Mouse (Mus musculus) layer of hippocampus, postnatal 25 days (tissue): ENCODE measurements around the gene Sec61b. TPM values are rescaled to one million over a fixed set of nuclear protein-coding genes. Genes with fewer than 3 reads are reported as not detected.

Experiments used
- DNase-seq, 2 experiments: peaks; one replicate each; pipeline ENCODE4 v3.0.0; 2022; ENCODE audit warnings: mixed read lengths in 2 of 2, low spot score in 1 of 2; ENCODE audit errors: extremely low spot score in 1 of 2
- total RNA-seq, 2 experiments: library from RNA; stranded (reverse); gene quantifications; 2 replicates each; pipeline ENCODE4 v1.2.3; 2021

Gene Sec61b
- 10 to 100 TPM; 48.0 to 56.8 TPM for total RNA-seq

GRCm38 (mm10) chr4:47473968-47474729 is at the start of gene Sec61b, which contains the start of gene Alg2:
TSS of gene Sec61b (plus strand) at chr4:47474658.
TSS of gene Alg2 (minus strand) at chr4:47474333.
- DNase-seq, result peak; percentile 89

DNA sequence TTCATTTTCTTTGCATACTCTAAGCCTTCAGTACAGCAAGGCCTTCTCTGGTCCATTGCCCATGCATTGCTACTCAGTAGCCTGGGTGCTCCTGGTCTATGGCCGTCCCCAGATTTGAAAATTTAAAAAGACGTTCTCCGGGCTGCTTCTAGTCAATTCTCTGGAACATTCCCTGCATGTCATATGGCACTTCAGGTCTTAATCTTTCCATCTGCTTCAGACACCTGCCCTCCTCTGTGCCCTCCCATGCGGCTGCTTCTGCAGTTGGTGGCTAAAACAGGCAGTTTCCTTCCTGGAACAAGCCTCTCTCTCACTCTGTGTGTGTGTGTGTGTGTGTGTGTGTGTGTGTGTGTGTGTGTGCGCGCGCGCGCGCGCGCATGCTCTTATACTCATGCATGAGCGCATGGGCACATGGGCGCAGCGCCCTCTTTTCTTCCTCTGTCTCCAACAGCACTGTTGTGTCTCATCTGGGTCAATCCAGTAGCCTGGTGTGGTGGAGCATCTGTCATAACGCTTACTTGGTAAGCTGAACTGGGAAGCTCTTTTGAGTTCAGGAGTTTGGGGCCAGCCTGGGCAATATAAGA is 49.1 kb upstream of the Sec61b start:
- DNase-seq, result no peak

GRCm38 (mm10) chr4:47427606-47428005 is 46.9 kb upstream of the Sec61b start:
- no peak for DNase-seq

GRCm38 (mm10) chr4:47430557-47430956 is 43.9 kb upstream of the Sec61b start:
- DNase-seq, result no peak

- DNase-seq, result no peak
Observed at GRCm38 (mm10) chr4:47431081-47431480, 43.4 kb upstream of the Sec61b start.

- no peak for DNase-seq
Observed at GRCm38 (mm10) chr4:47432766-47433165, 41.7 kb upstream of the Sec61b start.

DNA sequence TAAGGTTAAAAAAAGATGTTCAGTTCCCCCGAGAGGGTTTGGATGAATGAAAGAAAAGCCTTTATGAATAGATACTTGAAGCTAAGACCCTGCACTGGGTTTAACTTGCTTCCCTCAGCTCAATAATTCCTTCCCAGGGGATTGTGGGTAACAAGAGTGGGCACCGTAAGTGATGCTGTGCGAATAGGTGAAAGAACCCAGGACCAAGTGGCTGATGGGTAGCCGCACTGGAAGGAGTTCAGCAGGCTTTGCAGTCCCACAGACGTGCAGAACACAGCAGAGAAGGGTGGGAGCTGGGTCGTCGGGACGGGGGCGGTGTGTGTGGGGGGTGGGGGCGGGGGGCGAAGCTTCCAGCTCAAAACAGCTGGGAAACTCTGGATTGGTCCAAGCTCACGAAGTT is 39.3 kb upstream of the Sec61b start:
- no peak for DNase-seq

DNA sequence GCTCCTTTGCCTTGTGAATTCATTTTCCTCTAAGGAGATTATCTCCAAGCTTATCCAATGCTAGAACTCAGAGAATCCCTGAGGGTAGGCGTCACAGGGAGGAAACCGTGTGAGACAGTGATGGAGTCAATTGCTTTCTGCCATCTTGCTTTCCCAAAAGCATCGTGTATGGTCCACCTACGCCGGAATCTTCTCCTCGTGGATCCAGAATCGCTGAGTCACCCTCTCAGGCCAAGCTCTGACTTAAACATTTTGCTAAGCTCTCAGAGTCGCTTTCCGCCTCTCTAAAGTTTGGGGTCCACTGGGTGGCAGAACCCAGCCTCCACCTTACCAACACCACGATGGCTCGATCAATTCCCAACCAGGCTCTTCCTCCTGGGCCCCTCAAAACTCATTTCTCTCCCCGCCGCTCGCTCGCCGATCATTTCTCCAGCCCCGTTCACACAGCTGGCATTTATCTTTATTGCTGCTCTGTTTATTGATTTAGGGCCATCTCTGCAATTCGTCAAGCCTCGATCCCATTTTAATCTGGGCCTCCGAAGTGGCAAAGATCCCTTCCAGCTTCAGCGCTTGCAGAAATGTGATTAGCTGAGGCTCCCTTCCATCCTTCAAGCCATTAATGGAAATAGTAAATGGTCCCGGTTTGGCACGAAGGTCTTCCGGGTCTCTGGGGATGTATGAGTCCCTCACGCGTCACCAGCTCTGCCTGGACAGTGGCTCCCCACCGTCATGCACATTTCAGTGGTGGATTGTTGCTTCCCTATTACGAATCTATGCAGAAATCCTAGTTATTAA is 38.7 kb upstream of the Sec61b start:
- DNase-seq, result no peak

DNA sequence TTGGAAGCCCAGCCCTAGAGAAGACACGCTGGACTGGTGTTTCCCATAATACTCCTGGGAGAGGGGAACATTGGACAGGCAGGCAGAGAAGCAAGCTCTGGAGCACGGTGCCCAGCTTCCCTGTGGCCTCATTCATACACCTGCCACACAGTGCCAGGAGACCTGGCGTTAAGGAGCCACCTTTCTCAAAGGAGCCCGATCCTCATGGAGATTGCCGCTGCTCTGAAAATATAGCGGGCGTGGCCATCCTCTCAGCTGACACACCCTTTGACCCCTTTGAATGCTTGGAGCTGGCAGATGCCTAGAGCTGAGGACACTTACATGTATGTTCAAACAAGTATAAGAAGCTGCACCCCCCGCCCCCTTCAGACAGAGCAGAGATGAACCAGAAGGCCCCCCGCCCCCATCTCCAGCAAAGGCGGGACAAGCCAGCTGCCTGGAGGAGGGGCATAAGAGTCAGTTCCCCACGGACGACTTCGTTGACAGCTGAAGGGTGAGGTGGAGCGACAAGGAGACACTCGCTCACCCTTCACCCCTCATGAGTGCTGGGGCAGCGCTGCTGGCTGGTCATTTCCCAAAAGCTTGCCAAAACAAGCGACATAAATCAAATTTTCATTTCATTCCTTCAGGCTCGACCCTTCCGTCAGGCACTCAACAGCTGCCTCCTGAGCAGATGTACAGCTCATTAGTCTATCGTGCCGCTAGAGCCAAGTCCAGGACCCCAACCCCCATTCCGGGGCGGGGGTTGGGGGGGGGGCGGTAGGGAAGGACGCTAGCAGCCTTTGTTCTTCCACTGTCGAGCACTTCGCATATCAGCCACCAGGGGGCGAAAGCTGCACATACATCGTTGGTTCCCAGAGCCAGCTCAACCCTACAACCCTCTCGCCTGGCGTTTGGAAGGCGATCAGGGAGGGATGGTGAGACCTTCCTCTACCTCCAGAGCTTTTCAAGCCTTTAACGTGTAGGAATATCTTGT is 36.8 kb upstream of the Sec61b start:
- peak; percentile 82 to 93 for DNase-seq

GRCm38 (mm10) chr4:47438956-47439355 is 35.5 kb upstream of the Sec61b start:
- no peak for DNase-seq

DNA sequence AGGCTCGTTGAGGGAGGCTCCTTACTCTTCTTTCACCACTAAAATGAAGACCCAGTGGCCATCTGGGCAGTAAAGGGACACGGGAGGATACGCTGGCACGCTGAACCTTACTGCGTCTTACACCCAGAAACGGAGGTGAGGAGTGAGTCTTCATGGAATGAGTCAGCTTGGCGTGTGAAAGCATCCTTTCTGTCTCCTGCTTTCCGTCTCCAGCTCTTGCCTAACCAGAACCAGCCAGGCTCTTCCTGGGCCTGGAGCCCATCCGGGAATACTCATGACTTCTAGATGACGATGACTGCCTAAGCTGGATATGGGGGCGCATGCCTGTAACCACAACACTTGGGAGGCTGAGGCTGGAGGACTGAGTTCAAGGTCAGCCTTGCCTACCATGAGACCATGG is 33.5 kb upstream of the Sec61b start:
- no peak for DNase-seq

DNA sequence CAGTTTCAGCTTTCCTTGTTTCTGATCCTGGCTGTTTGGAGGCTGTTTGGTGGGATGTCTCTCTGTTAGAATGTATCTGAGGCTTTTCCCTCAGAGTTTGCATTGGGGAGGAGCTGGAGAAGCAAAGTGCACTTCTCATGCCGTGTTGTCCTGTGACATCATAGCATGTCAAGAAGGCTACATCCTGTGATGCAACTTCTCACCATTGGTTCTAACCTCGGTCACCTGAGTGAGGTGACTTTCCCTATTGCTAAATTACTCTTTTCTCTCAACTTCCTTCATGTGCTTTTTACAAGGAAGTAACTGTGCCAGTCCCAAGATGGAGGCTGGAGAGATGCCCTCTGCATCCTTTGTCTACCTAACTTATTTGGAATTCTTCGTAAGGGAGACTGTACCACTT is 25.9 kb upstream of the Sec61b start:
- DNase-seq, result no peak

DNA sequence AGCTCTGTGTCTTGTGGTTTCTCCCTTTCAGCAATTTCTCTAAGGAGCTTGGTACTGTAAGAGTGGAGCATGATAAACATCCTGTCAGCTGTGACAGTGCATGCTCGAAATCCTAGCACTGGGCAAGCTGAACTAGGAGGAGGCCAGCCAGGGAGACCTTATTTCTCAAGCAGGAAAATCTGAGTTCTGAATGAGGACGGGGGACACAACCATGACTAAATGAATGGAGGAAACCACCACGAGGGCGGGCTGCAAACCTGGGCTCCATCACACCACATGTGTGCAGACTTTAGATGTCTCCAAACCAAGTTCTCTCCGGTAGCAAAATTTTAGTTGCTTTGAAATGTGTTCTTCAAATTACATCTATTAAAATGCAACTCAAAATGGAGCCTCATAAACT is 25.3 kb upstream of the Sec61b start:
- no peak for DNase-seq

DNA sequence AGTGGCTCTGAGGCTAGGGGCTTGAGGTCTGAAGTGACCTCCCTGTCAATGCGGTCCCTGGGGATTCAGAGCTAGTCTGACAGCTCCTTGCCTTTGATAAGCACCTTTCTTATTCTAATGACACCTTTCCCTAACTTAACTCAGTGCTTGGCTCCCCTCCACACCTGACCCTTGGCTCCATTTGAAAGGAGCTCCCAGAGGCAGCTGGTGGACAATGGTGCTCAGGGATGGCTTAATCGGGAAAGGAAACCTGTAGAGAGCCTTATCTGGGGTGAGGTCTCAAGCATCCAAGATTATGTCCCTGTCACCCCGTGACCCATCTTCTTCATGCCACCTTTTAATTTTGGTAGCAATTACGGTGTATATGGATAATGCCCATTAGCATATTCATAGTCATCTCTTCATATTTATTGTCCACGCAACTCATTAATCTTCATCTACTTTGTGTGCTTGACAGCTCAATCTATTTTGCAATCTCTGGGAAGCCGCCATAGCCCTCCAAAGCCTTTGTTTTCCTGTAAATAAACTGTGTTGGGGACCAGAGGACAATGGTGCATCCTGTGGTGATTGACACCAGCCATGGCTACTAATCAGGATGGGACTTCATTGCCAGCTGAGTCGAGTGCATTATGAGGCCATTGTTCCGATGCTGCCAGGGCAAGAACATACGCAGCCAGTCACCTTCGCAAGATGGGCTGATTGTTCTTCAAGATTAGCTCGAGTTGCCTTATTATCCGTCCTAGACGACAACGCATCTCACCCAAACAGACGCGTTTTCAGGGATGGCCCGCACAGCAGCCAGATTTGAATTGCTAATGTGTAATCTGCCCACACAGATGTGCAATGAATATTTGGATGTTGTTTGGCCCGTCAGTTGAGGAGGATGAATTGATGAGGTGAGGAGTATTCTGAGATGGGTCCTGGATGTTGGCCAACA is 24.6 kb upstream of the Sec61b start:
- DNase-seq, result no peak

- no peak for DNase-seq
Observed at GRCm38 (mm10) chr4:47467196-47467595, 7.3 kb upstream of the Sec61b start.

DNA sequence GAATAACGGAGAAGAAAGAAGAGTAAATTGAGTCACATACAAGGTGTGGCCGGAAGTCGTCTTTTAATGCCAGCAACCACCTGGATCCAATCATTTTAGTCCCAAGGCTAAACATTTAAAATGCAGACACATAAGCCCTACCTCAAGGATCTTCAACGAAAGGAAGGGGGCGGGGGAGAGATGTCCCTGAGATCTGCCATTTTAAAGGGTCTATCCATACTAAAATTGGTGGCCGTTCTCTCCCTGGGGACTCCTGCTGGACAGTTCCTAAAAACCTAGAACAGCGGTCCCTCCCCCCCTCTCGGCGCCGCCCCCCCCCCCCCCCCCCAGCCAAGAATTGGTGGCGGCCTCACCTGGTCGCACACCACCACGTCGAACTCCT is 881 bp upstream of the Sec61b start:
- no peak for DNase-seq

- no peak for DNase-seq
Observed at GRCm38 (mm10) chr4:47474730-47475643, 529 bp downstream of the Sec61b start.

- no peak for DNase-seq
Observed at GRCm38 (mm10) chr4:47477539-47477938, 3.1 kb downstream of the Sec61b start.
